Mouse (Mus musculus) CD4-positive, CD25-positive, alpha-beta regulatory T cell (primary cell): ENCODE results near the gene Ubtfl1. TPM values are rescaled to one million over a fixed set of nuclear protein-coding genes. Genes with fewer than 3 reads are reported as not detected.

Source experiments
- polyA plus RNA-seq: library from polyadenylated mRNA; unstranded; fragments of 100-300 nt; shearing (Covaris generic); gene quantifications from one replicate; pipeline ENCODE4 v1.2.1, GENCODE M21; 2017

Ubtfl1 gene
- 0.13 TPM for polyA plus RNA-seq

GRCm38 (mm10) chr9:18404118-18404517 lies at the start of gene Ubtfl1:
Gene Ubtfl1 (plus strand): TSS chr9:18404418.

GRCm38 (mm10) chr9:18402895-18403294 lies 1.3 kb upstream of the Ubtfl1 start, which contains the start of gene Naalad2:
Gene Naalad2 (minus strand): TSS chr9:18402995.

GRCm38 (mm10) chr9:18430354-18430753 lies 26.1 kb downstream of the Ubtfl1 start, which contains the start of gene Mbd3l2:
Gene Mbd3l2 (plus strand): TSS chr9:18430654.

Other genes starting within 250 kb of the Ubtfl1 start
- 120 TPM for gene Chordc1, start 112.3 kb upstream of the Ubtfl1 start, polyA plus RNA-seq
- 0.10 TPM for gene Naalad2, start 1.4 kb upstream of the Ubtfl1 start, polyA plus RNA-seq
- not detected for gene Mbd3l2, start 26.2 kb downstream of the Ubtfl1 start, polyA plus RNA-seq
- 2.8 TPM for gene Zfp558, start 73.8 kb downstream of the Ubtfl1 start, polyA plus RNA-seq
- gene Mbd3l1, start 73.9 kb downstream of the Ubtfl1 start, polyA plus RNA-seq = not detected